Mouse (Mus musculus): ENCODE results near the gene Hist1h2bg. TPM values are rescaled to one million over a fixed set of nuclear protein-coding genes. Genes with fewer than 3 reads are reported as not detected.
"Not testable (repeated sequence)": the region's sequence is repeated elsewhere in the genome, so short reads cannot be mapped to it uniquely, and the experiment has no call there.

Gene Hist1h2bg
- polyA plus RNA-seq, 1 experiment from 2014 or later, result 7.6 TPM

DNA sequence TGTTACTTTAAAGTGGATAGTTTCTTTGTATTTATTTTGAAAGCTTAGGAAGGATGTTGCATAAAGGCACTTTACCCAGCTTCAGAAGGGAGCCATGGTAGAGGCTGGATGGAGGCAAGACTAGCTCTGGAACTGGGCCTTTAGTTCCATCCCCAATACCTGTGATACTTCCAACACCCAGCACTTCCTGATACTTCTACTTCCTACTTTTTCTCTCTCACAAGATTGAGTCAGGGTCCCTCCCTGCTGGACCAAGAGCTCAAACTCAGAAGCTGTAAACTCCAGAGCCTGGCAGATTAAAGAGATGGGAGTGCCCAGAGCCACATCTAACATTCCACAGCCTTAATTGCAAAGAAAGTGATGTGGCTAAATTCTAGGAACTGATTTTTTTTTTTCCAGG, 13.1 kb downstream of the Hist1h2bg start:
- H3K27ac ChIP-seq (ENCODE audit: low read depth), result peak overlapping the region; percentile 99
- peak overlapping the region; percentile 55 for H3K4me3 ChIP-seq (ENCODE audit: low read depth, low read length)
- H3K36me3 ChIP-seq (ENCODE audit: control insufficient read depth, insufficient read depth, low read length), result no peaks in the 10 kb centered on the region
- peaks cover 24% of the 10 kb centered on the region for H3K4me1 ChIP-seq (replicated peaks; ENCODE audit: control insufficient read depth, insufficient read depth, low read length)
- peak; percentile 49 for DNase-seq (ENCODE audit: low spot score)
- no peaks in the 10 kb centered on the region for H3K27me3 ChIP-seq (replicated peaks; ENCODE audit: control insufficient read depth, insufficient read depth, low read length)
- H3K9me3 ChIP-seq (ENCODE audit: control insufficient read depth, low read length), result no peaks in the 10 kb centered on the region
- H3K4me2 ChIP-seq (ENCODE audit: low read length), result peak overlapping the region; percentile 94
- no peak for ATAC-seq (replicated peaks; ENCODE audit: low FRiP score, low TSS enrichment, low read depth)
- peak overlapping the region; percentile 88 for H3K9ac ChIP-seq (ENCODE audit: low read length)

DNA sequence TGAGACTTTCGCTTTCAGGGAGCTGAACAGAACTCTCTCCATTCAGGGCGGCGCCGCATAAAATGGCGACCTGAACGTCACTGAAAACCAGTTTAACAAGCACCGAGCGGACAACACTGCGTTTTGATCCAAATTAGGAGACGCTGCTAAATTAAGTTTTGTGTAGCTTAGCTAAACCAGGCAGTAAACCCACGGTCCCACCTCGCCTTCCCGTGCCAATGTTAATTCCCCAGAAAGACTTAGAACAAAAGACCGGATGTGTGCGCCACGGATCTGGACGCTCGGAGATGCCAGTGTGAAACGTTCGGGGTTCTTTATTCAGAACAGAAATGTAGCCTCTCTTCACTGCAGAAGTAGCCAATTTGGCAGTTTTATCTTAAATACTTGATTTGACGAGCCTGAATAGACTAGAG, 13.8 kb downstream of the Hist1h2bg start:
- H3K27me3 ChIP-seq (replicated peaks; ENCODE audit: control insufficient read depth, insufficient read depth, low read length), result no peaks in the 10 kb centered on the region
- no peaks in the 10 kb centered on the region for H3K9me3 ChIP-seq (ENCODE audit: control insufficient read depth, low read length)
- peak overlapping the region; percentile 55 for H3K4me3 ChIP-seq (ENCODE audit: low read depth, low read length)
- peak overlapping the region; percentile 99 for H3K27ac ChIP-seq (ENCODE audit: low read depth)
- DNase-seq (ENCODE audit: low spot score), result peak; percentile 91
- peak overlapping the region; percentile 94 for H3K4me2 ChIP-seq (ENCODE audit: low read length)
- peak overlapping the region; percentile 88 for H3K9ac ChIP-seq (ENCODE audit: low read length)
- H3K4me1 ChIP-seq (replicated peaks; ENCODE audit: control insufficient read depth, insufficient read depth, low read length), result peaks cover 24% of the 10 kb centered on the region
- ATAC-seq (replicated peaks; ENCODE audit: low FRiP score, low TSS enrichment, low read depth), result no peak; the same call in 1 of the 2 replicates
- WGBS, result under 1% methylated on average over 21 of the region's 21 CpGs
- no peaks in the 10 kb centered on the region for H3K36me3 ChIP-seq (ENCODE audit: control insufficient read depth, insufficient read depth, low read length)

DNA sequence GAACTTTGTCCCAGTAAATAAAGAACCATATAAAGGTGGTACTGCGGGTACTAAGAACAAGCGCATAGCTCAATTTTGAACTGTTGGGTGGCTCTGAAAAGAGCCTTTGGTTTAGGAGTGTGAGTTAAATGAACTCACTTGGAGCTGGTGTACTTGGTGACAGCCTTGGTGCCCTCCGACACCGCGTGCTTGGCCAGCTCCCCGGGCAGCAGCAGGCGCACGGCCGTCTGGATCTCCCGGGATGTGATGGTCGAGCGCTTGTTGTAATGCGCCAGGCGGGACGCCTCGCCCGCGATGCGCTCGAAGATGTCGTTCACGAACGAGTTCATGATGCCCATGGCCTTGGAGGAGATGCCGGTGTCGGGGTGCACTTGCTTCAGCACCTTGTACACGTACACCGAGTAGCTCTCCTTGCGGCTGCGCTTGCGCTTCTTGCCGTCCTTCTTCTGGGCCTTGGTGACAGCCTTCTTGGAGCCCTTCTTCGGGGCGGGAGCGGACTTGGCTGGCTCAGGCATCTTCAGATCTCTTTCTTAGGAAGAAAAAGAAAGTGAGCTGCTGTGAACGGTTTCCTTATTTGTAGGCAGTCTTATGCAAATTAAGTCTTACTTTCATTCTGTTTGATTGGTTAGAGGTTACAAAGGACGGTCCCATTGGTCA, 14.4 kb downstream of the Hist1h2bg start:
- H3K36me3 ChIP-seq (ENCODE audit: control insufficient read depth, insufficient read depth, low read length); H3K27me3 ChIP-seq (replicated peaks; ENCODE audit: control insufficient read depth, insufficient read depth, low read length); H3K9me3 ChIP-seq (ENCODE audit: control insufficient read depth, low read length): not testable (repeated sequence)
- Histone ChIP-seq H3K4me1 (replicated peaks; ENCODE audit: control insufficient read depth, insufficient read depth, low read length) (peaks cover 24% of the 10 kb centered on the region), H3K4me2 (ENCODE audit: low read length) (peak overlapping the region; percentile 94), H3K9ac (ENCODE audit: low read length) (peak overlapping the region; percentile 88), H3K27ac (ENCODE audit: low read depth) (peak overlapping the region; percentile 99), H3K4me3 (ENCODE audit: low read depth, low read length) (peak overlapping the region; percentile 55)
- WGBS, result 0% methylated on average over 20 of the region's 36 CpGs
- DNase-seq (ENCODE audit: low spot score) (peak; percentile 83), ATAC-seq (replicated peaks; ENCODE audit: low FRiP score, low TSS enrichment, low read depth) (peak; percentile 79)

DNA sequence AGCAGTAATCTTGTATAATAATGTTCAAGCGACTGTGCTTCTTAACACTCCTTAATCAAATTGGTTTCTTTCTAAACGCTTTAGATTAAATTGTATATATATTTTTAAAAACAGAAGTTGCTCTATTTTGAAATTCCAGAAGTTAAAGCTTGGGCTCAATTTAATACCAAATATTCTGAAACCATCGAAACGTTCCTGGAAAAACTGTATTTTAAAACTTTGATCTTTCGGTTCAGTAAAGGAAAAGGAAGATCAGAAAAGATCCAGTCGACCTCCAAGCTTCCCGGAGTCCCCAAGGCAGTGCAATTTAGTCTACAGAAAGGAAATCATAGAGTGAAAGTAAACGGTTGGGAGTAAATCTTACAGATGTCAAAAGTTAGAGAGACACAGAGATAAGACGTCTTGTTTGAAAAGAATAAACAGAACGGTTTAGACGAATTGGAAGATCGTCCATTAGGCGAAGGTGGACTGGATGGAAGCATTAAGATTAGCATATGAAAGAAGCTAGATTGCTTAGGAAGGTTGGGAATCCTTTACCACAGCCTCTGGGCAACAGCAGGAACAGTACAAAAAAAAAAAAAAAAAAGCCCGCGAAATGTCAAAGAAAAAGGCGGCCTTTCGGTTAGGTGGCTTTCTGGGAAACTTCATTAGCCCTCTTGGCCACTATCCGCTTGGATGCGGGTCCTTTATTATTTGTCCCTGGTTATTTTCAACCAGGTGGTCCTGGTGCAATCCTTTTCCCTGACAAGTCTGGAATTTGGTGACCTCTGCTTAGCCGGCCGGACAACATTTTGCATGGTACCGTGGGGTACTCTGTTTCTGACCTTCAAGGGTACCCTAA, 15.1 kb downstream of the Hist1h2bg start:
- ATAC-seq (replicated peaks; ENCODE audit: low FRiP score, low TSS enrichment, low read depth), result no peak
- H3K4me3 ChIP-seq (ENCODE audit: low read depth, low read length), result peak overlapping the region; percentile 55
- H3K9me3 ChIP-seq (ENCODE audit: control insufficient read depth, low read length), result no peaks in the 10 kb centered on the region
- peak overlapping the region; percentile 94 for H3K4me2 ChIP-seq (ENCODE audit: low read length)
- peaks cover 24% of the 10 kb centered on the region for H3K4me1 ChIP-seq (replicated peaks; ENCODE audit: control insufficient read depth, insufficient read depth, low read length)
- H3K27me3 ChIP-seq (replicated peaks; ENCODE audit: control insufficient read depth, insufficient read depth, low read length), result no peaks in the 10 kb centered on the region
- WGBS, result under 1% methylated on average over 22 of the region's 22 CpGs
- H3K36me3 ChIP-seq (ENCODE audit: control insufficient read depth, insufficient read depth, low read length), result no peaks in the 10 kb centered on the region
- peak overlapping the region; percentile 88 for H3K9ac ChIP-seq (ENCODE audit: low read length)
- peak; percentile 71 for DNase-seq (ENCODE audit: low spot score)
- H3K27ac ChIP-seq (ENCODE audit: low read depth), result peak overlapping the region; percentile 99

DNA sequence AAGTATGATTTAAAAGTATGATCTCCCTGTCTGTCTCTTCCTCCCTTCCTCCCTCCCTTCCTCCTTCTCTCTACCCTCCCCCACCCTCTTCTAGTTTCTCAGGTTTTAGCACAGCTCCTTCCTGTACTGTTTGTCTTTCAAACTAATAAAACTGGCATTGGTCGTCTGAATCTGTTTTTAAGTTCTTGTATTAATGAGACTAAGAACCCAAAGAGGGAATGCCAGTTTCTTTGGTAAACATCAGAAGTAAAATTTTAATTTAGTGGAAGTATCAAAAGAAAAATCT, 15.7 kb downstream of the Hist1h2bg start:
- H3K9ac ChIP-seq (ENCODE audit: low read length), result peak overlapping the region; percentile 88
- ATAC-seq (replicated peaks; ENCODE audit: low FRiP score, low TSS enrichment, low read depth) (no peak), DNase-seq (ENCODE audit: low spot score) (no peak)
- H3K9me3 ChIP-seq (ENCODE audit: control insufficient read depth, low read length), result no peaks in the 10 kb centered on the region
- WGBS, result 5% methylated on average over 1 of the region's 1 CpGs
- H3K4me1 ChIP-seq (replicated peaks; ENCODE audit: control insufficient read depth, insufficient read depth, low read length), result peaks cover 24% of the 10 kb centered on the region
- H3K27ac ChIP-seq (ENCODE audit: low read depth), result peak overlapping the region; percentile 99
- H3K36me3 ChIP-seq (ENCODE audit: control insufficient read depth, insufficient read depth, low read length), result no peaks in the 10 kb centered on the region
- H3K4me3 ChIP-seq (ENCODE audit: low read depth, low read length), result peak overlapping the region; percentile 55; the same call in 1 of the 2 replicates
- peak overlapping the region; percentile 94 for H3K4me2 ChIP-seq (ENCODE audit: low read length)
- H3K27me3 ChIP-seq (replicated peaks; ENCODE audit: control insufficient read depth, insufficient read depth, low read length), result no peaks in the 10 kb centered on the region

DNA sequence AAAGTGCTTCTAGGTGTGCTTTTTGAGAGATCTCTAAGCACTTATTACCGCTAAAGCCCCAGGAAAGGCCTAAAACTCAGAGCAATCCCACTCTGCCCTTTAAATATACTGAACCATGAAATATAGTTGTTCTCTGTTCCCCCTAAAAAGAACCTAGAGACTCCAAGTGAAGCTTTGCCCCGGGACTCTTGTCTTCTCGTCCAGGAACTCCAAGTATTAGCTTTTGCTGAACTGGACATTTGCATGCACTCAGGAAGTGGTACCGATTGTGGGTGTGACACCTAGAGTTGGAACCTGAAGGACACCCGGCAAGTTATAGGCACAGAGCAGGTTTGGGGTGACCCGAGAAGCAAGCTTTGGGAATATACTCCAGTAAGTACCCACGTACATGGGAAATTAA, 20.0 kb downstream of the Hist1h2bg start:
- H3K9ac ChIP-seq (ENCODE audit: low read length), result no peak overlapping the region
- no peak overlapping the region for H3K4me3 ChIP-seq (ENCODE audit: low read depth, low read length)
- no peak for ATAC-seq (replicated peaks; ENCODE audit: low FRiP score, low TSS enrichment, low read depth)

DNA sequence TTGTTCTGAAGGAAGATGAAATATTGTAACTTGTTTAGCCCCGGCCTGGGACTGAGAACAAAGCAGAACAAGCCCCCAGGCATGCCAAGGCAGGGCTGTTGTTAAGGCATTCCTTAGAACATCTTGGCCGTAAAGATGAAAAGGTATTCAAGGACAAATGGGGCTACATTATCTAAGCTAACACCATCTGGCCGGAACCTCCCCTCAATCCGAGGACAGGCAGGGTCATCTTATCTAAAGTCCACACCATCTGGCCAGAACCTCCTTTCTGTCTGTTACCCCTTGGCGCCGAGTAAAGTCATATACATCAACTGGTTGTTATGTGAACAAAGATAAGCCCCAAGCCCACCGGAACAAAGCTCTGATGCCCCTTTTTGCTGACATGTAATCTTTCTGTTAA, 20.7 kb downstream of the Hist1h2bg start:
- not testable (repeated sequence) for H3K27ac ChIP-seq (ENCODE audit: low read depth); H3K4me1 ChIP-seq (replicated peaks; ENCODE audit: control insufficient read depth, insufficient read depth, low read length); H3K36me3 ChIP-seq (ENCODE audit: control insufficient read depth, insufficient read depth, low read length); H3K4me3 ChIP-seq (ENCODE audit: low read depth, low read length); H3K27me3 ChIP-seq (replicated peaks; ENCODE audit: control insufficient read depth, insufficient read depth, low read length); ATAC-seq (replicated peaks; ENCODE audit: low FRiP score, low TSS enrichment, low read depth); H3K9me3 ChIP-seq (ENCODE audit: control insufficient read depth, low read length); H3K9ac ChIP-seq (ENCODE audit: low read length); H3K4me2 ChIP-seq (ENCODE audit: low read length)
- DNase-seq (ENCODE audit: low spot score), result peak; percentile 36
- 88% methylated on average over 7 of the region's 7 CpGs for WGBS

More for the DNA sequence above, 20.0 kb downstream of the Hist1h2bg start:
- DNase-seq (ENCODE audit: low spot score), result peak; percentile 35
- H3K36me3 ChIP-seq (ENCODE audit: control insufficient read depth, insufficient read depth, low read length), result no peaks in the 10 kb centered on the region
- no peak overlapping the region for H3K4me2 ChIP-seq (ENCODE audit: low read length)
- peaks cover 4% of the 10 kb centered on the region; the same call in 1 of the 2 replicates for H3K4me1 ChIP-seq (replicated peaks; ENCODE audit: control insufficient read depth, insufficient read depth, low read length)
- H3K27ac ChIP-seq (ENCODE audit: low read depth), result no peak overlapping the region
- H3K27me3 ChIP-seq (replicated peaks; ENCODE audit: control insufficient read depth, insufficient read depth, low read length), result no peaks in the 10 kb centered on the region
- H3K9me3 ChIP-seq (ENCODE audit: control insufficient read depth, low read length), result no peaks in the 10 kb centered on the region
- WGBS, result 91% methylated on average over 7 of the region's 7 CpGs

DNA sequence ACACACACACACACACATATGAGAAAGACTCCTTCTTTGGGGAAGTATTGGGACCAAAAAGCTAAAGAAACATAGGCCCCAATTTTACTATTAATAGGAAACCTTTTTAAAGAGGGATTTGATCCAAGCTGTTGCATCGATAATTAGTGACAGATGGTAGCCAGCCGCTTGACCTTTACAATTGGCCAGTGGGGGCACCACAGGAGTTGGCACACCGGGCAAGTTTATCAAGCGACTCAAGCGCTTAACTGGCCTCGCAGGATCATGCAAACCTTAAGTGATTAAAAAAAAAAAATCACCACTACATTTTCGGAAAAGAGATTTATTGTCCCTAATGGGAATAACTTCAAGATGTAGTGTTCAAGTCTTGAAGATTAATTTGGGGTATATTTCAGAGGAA, 21.4 kb downstream of the Hist1h2bg start:
- ATAC-seq (replicated peaks; ENCODE audit: low FRiP score, low TSS enrichment, low read depth) (no peak), DNase-seq (ENCODE audit: low spot score) (no peak)
- WGBS, result 88% methylated on average over 7 of the region's 7 CpGs
- Histone ChIP-seq H3K27ac (ENCODE audit: low read depth) (0 out of 2 replicates have a peak overlapping the region, but pooled peaks have one; percentile 57), H3K4me1 (replicated peaks; ENCODE audit: control insufficient read depth, insufficient read depth, low read length) (no peaks in the 10 kb centered on the region), H3K4me3 (ENCODE audit: low read depth, low read length) (no peak overlapping the region), H3K4me2 (ENCODE audit: low read length) (no peak overlapping the region), H3K9me3 (ENCODE audit: control insufficient read depth, low read length) (no peaks in the 10 kb centered on the region), H3K36me3 (ENCODE audit: control insufficient read depth, insufficient read depth, low read length) (no peaks in the 10 kb centered on the region), H3K9ac (ENCODE audit: low read length) (no peak overlapping the region), H3K27me3 (replicated peaks; ENCODE audit: control insufficient read depth, insufficient read depth, low read length) (no peaks in the 10 kb centered on the region)

Data from intestine, embryonic 14.5 days (tissue).